Mouse (Mus musculus): Measurements from ENCODE around the gene Fdx1l.

GRCm38 (mm10) chr9:21033136-21033535 lies 40.3 kb downstream of the Fdx1l start:
- TF ChIP-seq POLR2A (IDR thresholded peaks at IDR 0.05; ENCODE audit: borderline replicate concordance, control insufficient read depth, low read depth, low read length) (peak; percentile 41; the same call in 1 of the 2 replicates), CTCF (IDR thresholded peaks at IDR 0.05; ENCODE audit: control insufficient read depth, insufficient read depth, low read length) (no peak)
